Mouse (Mus musculus): ENCODE measurements at regions not wholly inside any gene's neighbourhood (a gene's known extent, or its start where the extent isn't known, plus 50 kb on each side); places are given as distances from the start of the nearest gene placed in this dataset.

- in situ Hi-C loops (cut with MboI; ENCODE audit: low pct_ligation_motif_present, low pct_unique_long_range_greater_than_20kb, low sequenced_read_pairs) (no loop called here), dilution Hi-C loops (cut with MboI; ENCODE audit: extremely low pct_ligation_motif_present, extremely low pct_unique_long_range_greater_than_20kb, low sequenced_read_pairs) (no loop called here)
- Histone ChIP-seq H3K9ac (ENCODE audit: insufficient read depth, low read depth) (no peak overlapping the region), H3K27me3 (replicated peaks) (no peaks in the 10 kb centered on the region), H3K9me3 (replicated peaks; ENCODE audit: low read length) (no peaks in the 10 kb centered on the region), H3K27ac (ENCODE audit: insufficient read depth, low read depth) (no peak overlapping the region), H3K4me2 (ENCODE audit: insufficient read depth, low read depth, poor library complexity, severe bottlenecking) (no peak overlapping the region), H3K79me2 (replicated peaks; ENCODE audit: control insufficient read depth, extremely low read depth, insufficient read depth, poor library complexity, severe bottlenecking) (no peaks in the 10 kb centered on the region), H3K4me3 (replicated peaks in 1 of 3; ENCODE audit: low read depth in 2 of 3, low read length in 2 of 3, poor library complexity in 1 of 3) (no peak overlapping the region), H3K4me1 (ENCODE audit: control insufficient read depth in 1 of 2, insufficient read depth in 2 of 2) (peaks cover 0 to 4% of the 10 kb centered on the region in 2 experiments; a peak in 1 of 4 replicates), H3K36me3 (replicated peaks in 1 of 2; ENCODE audit: control insufficient read depth in 1 of 2, insufficient read depth in 1 of 2, low read length in 1 of 2) (no peaks in the 10 kb centered on the region)
- no peak for TF ChIP-seq BHLHE40 (IDR thresholded peaks at IDR 0.05; ENCODE audit: low read depth, low read length)
- TF ChIP-seq NELFE (IDR thresholded peaks at IDR 0.05; ENCODE audit: low read depth, low read length), result no peak
- TF ChIP-seq KAT2A (IDR thresholded peaks at IDR 0.05; ENCODE audit: insufficient replicate concordance, low read length), result no peak
- no peak for TF ChIP-seq CHD2 (IDR thresholded peaks at IDR 0.05; ENCODE audit: low read length)
- TF ChIP-seq ELF1 (IDR thresholded peaks at IDR 0.05; ENCODE audit: low read depth, low read length), result no peak
- TF ChIP-seq JUN (IDR thresholded peaks at IDR 0.05; ENCODE audit: insufficient read depth, low read depth, low read length), result no peak
- TF ChIP-seq TBP (conservative IDR thresholded peaks at IDR 0.05; ENCODE audit: low read depth, low read length), result no peak
- no peak for TF ChIP-seq RAD21 (IDR thresholded peaks at IDR 0.05; ENCODE audit: low read depth, low read length)
- no peak for TF ChIP-seq MYC (IDR thresholded peaks at IDR 0.05; ENCODE audit: low read depth, low read length)
- no peak for TF ChIP-seq CHD1 (IDR thresholded peaks at IDR 0.05; ENCODE audit: low read depth, low read length)
- TF ChIP-seq SMC3 (IDR thresholded peaks at IDR 0.05; ENCODE audit: low read depth, low read length), result no peak
- no peak for TF ChIP-seq EP300 (IDR thresholded peaks at IDR 0.05; ENCODE audit: low read length)
- no peak for TF ChIP-seq CTCF (conservative IDR thresholded peaks at IDR 0.05 in 1 of 2, IDR thresholded peaks at IDR 0.05 in 1 of 2; ENCODE audit: low read depth in 2 of 2, low read length in 2 of 2)
- no peak for TF ChIP-seq MAX (IDR thresholded peaks at IDR 0.05; ENCODE audit: low read length)
- no peak for TF ChIP-seq ZC3H11A (IDR thresholded peaks at IDR 0.05; ENCODE audit: low read depth, low read length)
- TF ChIP-seq USF2 (conservative IDR thresholded peaks at IDR 0.05; ENCODE audit: low read depth, low read length), result no peak
- TF ChIP-seq USF1 (IDR thresholded peaks at IDR 0.05; ENCODE audit: low read depth, low read length), result no peak
- no peak for DNase-seq (ENCODE audit: extremely low read depth)
Observed at GRCm38 (mm10) chr12:25934946-25935345, 480.1 kb downstream of the Rnf144a start.

DNA sequence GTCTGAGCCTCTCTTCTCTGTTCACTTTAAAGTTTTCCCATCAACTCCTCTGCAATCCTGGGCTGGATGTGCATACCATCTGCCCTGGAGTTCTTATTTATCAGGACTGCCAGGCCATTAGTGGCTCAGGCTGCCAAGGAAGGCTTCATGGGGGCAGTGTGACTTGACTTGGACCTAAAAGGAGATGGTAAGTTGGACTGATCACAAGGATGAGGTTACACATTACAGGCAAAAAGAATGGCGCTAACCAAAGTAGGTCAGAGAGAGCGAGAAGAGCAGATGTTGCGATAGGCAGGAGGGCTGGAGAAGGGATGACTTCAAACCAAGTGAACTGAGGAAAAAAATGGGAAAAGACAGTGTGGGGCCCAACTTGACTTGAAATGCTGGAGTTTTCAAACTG is 480.5 kb downstream of the Rnf144a start:
- no peaks in the 10 kb centered on the region for H3K36me3 ChIP-seq (replicated peaks in 1 of 2; ENCODE audit: control insufficient read depth in 1 of 2, insufficient read depth in 1 of 2, low read length in 1 of 2)
- no peaks in the 10 kb centered on the region for H3K9me3 ChIP-seq (replicated peaks; ENCODE audit: low read length)
- peaks cover 0 to 7% of the 10 kb centered on the region in 2 experiments; a peak in 1 of 4 replicates for H3K4me1 ChIP-seq (ENCODE audit: control insufficient read depth in 1 of 2, insufficient read depth in 2 of 2)
- TF ChIP-seq BHLHE40 (IDR thresholded peaks at IDR 0.05; ENCODE audit: low read depth, low read length), result no peak
- TF ChIP-seq POLR2AphosphoS2 (IDR thresholded peaks at IDR 0.05; ENCODE audit: low read depth, low read length), result no peak
- no peak for TF ChIP-seq SMC3 (IDR thresholded peaks at IDR 0.05; ENCODE audit: low read depth, low read length)
- no peak for TF ChIP-seq SIN3A (IDR thresholded peaks at IDR 0.05; ENCODE audit: low read length)
- no peak for TF ChIP-seq E2F4 (IDR thresholded peaks at IDR 0.05; ENCODE audit: insufficient replicate concordance, low read depth, low read length)
- TF ChIP-seq NRF1 (IDR thresholded peaks at IDR 0.05; ENCODE audit: low read depth, low read length), result no peak
- TF ChIP-seq ZC3H11A (IDR thresholded peaks at IDR 0.05; ENCODE audit: low read depth, low read length), result no peak
- TF ChIP-seq IRF4 (IDR thresholded peaks at IDR 0.05; ENCODE audit: low read depth, low read length), result no peak
- TF ChIP-seq GABPA (IDR thresholded peaks at IDR 0.05; ENCODE audit: insufficient replicate concordance, low read depth, low read length), result no peak
- TF ChIP-seq ZNF384 (IDR thresholded peaks at IDR 0.05; ENCODE audit: low read depth, low read length), result no peak
- TF ChIP-seq KAT2A (IDR thresholded peaks at IDR 0.05; ENCODE audit: insufficient replicate concordance, low read length), result no peak
- no peak for TF ChIP-seq MAX (IDR thresholded peaks at IDR 0.05; ENCODE audit: low read length)
- TF ChIP-seq UBTF (IDR thresholded peaks at IDR 0.05; ENCODE audit: low read depth, low read length), result no peak
- no peak for TF ChIP-seq ZMIZ1 (IDR thresholded peaks at IDR 0.05; ENCODE audit: low read depth, low read length)
- no peak for TF ChIP-seq NELFE (IDR thresholded peaks at IDR 0.05; ENCODE audit: low read depth, low read length)
- no peak for TF ChIP-seq HCFC1 (IDR thresholded peaks at IDR 0.05; ENCODE audit: low read depth, low read length)
- in situ Hi-C loops (cut with MboI; ENCODE audit: low pct_ligation_motif_present, low pct_unique_long_range_greater_than_20kb, low sequenced_read_pairs) (no loop called here), dilution Hi-C loops (cut with MboI; ENCODE audit: extremely low pct_ligation_motif_present, extremely low pct_unique_long_range_greater_than_20kb, low sequenced_read_pairs) (no loop called here)
- H3K79me2 ChIP-seq (replicated peaks; ENCODE audit: control insufficient read depth, extremely low read depth, insufficient read depth, poor library complexity, severe bottlenecking), result no peaks in the 10 kb centered on the region
- no peak for DNase-seq (ENCODE audit: extremely low read depth)
- H3K27me3 ChIP-seq (replicated peaks), result no peaks in the 10 kb centered on the region
- no peak overlapping the region for H3K4me3 ChIP-seq (replicated peaks in 1 of 3; ENCODE audit: low read depth in 2 of 3, low read length in 2 of 3, poor library complexity in 1 of 3)
- H3K9ac ChIP-seq (ENCODE audit: insufficient read depth, low read depth), result no peak overlapping the region
- H3K4me2 ChIP-seq (ENCODE audit: insufficient read depth, low read depth, poor library complexity, severe bottlenecking), result no peak overlapping the region
- no peak overlapping the region for H3K27ac ChIP-seq (ENCODE audit: insufficient read depth, low read depth)
